Mouse (Mus musculus): ENCODE data around the gene Dclk1. TPM values are rescaled to one million over a fixed set of nuclear protein-coding genes. Genes with fewer than 3 reads are reported as not detected.

The Dclk1 gene
- total RNA-seq, 2 experiments from 2014 or later, result 7.4 to 7.5 TPM

GRCm38 (mm10) chr3:55378591-55378990 is 136.4 kb downstream of the Dclk1 start:
- intact Hi-C loops (cut with DNase I), result loop anchor here (10.0 kb wide), 2 partner anchors 116 to 1826 kb away; no protein-coding TSS in a partner anchor
- DNase-seq, result no peak

GRCm38 (mm10) chr3:55380471-55380870 is 138.3 kb downstream of the Dclk1 start:
- intact Hi-C loops (cut with DNase I), result no loop called here
- no peak for DNase-seq

GRCm38 (mm10) chr3:55392605-55393004 is 150.4 kb downstream of the Dclk1 start:
- intact Hi-C loops (cut with DNase I), result no loop called here
- DNase-seq, result peak; percentile 55 to 60

GRCm38 (mm10) chr3:55393549-55393948 is 151.4 kb downstream of the Dclk1 start:
- DNase-seq, result no peak
- intact Hi-C loops (cut with DNase I), result no loop called here

GRCm38 (mm10) chr3:55396792-55397191 is 154.6 kb downstream of the Dclk1 start:
- no peak for DNase-seq
- intact Hi-C loops (cut with DNase I), result no loop called here

- DNase-seq, result no peak
- intact Hi-C loops (cut with DNase I), result no loop called here
These were observed 155.9 kb downstream of the Dclk1 start for GRCm38 (mm10) chr3:55397752-55398693.

- intact Hi-C loops (cut with DNase I), result no loop called here
- no peak for DNase-seq
These were observed 159.1 kb downstream of the Dclk1 start for GRCm38 (mm10) chr3:55401236-55401635.

- DNase-seq, result no peak
- intact Hi-C loops (cut with DNase I), result no loop called here
These were observed 162.6 kb downstream of the Dclk1 start for GRCm38 (mm10) chr3:55404751-55405150.

- no peak for DNase-seq
- intact Hi-C loops (cut with DNase I), result no loop called here
These were observed 164.5 kb downstream of the Dclk1 start for GRCm38 (mm10) chr3:55406616-55407015.

- intact Hi-C loops (cut with DNase I), result no loop called here
These were observed 169.4 kb downstream of the Dclk1 start for GRCm38 (mm10) chr3:55411547-55411946.

GRCm38 (mm10) chr3:55415527-55415950 is 173.4 kb downstream of the Dclk1 start:
- DNase-seq, result peak in 1 of 2 experiments; percentile 12
- intact Hi-C loops (cut with DNase I), result no loop called here

More at GRCm38 (mm10) chr3:55411547-55411946, 169.4 kb downstream of the Dclk1 start:
- DNase-seq, result no peak

GRCm38 (mm10) chr3:55418845-55419244 is 176.7 kb downstream of the Dclk1 start:
- intact Hi-C loops (cut with DNase I), result no loop called here
- no peak for DNase-seq

GRCm38 (mm10) chr3:55419334-55419733 is 177.2 kb downstream of the Dclk1 start:
- intact Hi-C loops (cut with DNase I), result no loop called here
- no peak for DNase-seq

- no peak for DNase-seq
- intact Hi-C loops (cut with DNase I), result no loop called here
These were observed 178.4 kb downstream of the Dclk1 start for GRCm38 (mm10) chr3:55420436-55421083.

GRCm38 (mm10) chr3:55423640-55424397 is 181.7 kb downstream of the Dclk1 start:
- DNase-seq, result no peak
- intact Hi-C loops (cut with DNase I), result no loop called here

GRCm38 (mm10) chr3:55430022-55430549 is 187.9 kb downstream of the Dclk1 start:
- intact Hi-C loops (cut with DNase I), result no loop called here

GRCm38 (mm10) chr3:55431223-55431622 is 189.1 kb downstream of the Dclk1 start:
- no peak for DNase-seq
- intact Hi-C loops (cut with DNase I), result no loop called here

More at GRCm38 (mm10) chr3:55430022-55430549, 187.9 kb downstream of the Dclk1 start:
- no peak for DNase-seq

- no peak for DNase-seq
- intact Hi-C loops (cut with DNase I), result no loop called here
These were observed 192.1 kb downstream of the Dclk1 start for GRCm38 (mm10) chr3:55434276-55434675.

- no peak for DNase-seq
- intact Hi-C loops (cut with DNase I), result no loop called here
These were observed 196.8 kb downstream of the Dclk1 start for GRCm38 (mm10) chr3:55438824-55439446.

GRCm38 (mm10) chr3:55440342-55440741 is 198.2 kb downstream of the Dclk1 start:
- intact Hi-C loops (cut with DNase I), result no loop called here
- no peak for DNase-seq
